Mouse (Mus musculus) NIH3T3 (cell line): ENCODE results near the gene Slc7a6.

Experiments
- DNase-seq: peaks from one replicate; pipeline ENCODE4 v3.0.0-alpha.2; 2012; ENCODE audit warnings: low read depth

Slc7a6 gene

GRCm38 (mm10) chr8:106168356-106169016 is at the start of gene Slc7a6:
Gene Slc7a6, plus strand, starts transcription at chr8:106168857.
- peak; percentile 78 for DNase-seq

GRCm38 (mm10) chr8:106123443-106123842 is 45.2 kb upstream of the Slc7a6 start:
- DNase-seq, result no peak

- DNase-seq, result no peak
These were observed 42.6 kb upstream of the Slc7a6 start for GRCm38 (mm10) chr8:106126055-106126454.

- DNase-seq, result peak; percentile 24
These were observed 41.6 kb upstream of the Slc7a6 start for GRCm38 (mm10) chr8:106127054-106127453.

GRCm38 (mm10) chr8:106127882-106128410 is 40.7 kb upstream of the Slc7a6 start:
- no peak for DNase-seq

- no peak for DNase-seq
These were observed 39.3 kb upstream of the Slc7a6 start for GRCm38 (mm10) chr8:106129232-106129930.

- DNase-seq, result no peak
These were observed 38.7 kb upstream of the Slc7a6 start for GRCm38 (mm10) chr8:106129997-106130396.

- no peak for DNase-seq
These were observed 38.2 kb upstream of the Slc7a6 start for GRCm38 (mm10) chr8:106130505-106130904.

- no peak for DNase-seq
These were observed 37.6 kb upstream of the Slc7a6 start for GRCm38 (mm10) chr8:106131021-106131420.

GRCm38 (mm10) chr8:106131488-106132222 is 37.0 kb upstream of the Slc7a6 start:
- DNase-seq, result no peak

GRCm38 (mm10) chr8:106132356-106132755 is 36.3 kb upstream of the Slc7a6 start:
- no peak for DNase-seq

- no peak for DNase-seq
These were observed 35.1 kb upstream of the Slc7a6 start for GRCm38 (mm10) chr8:106133526-106133925.

GRCm38 (mm10) chr8:106133946-106134345 is 34.7 kb upstream of the Slc7a6 start:
- DNase-seq, result no peak

- DNase-seq, result no peak
These were observed 33.7 kb upstream of the Slc7a6 start for GRCm38 (mm10) chr8:106134751-106135571.

GRCm38 (mm10) chr8:106135672-106136071 is 33.0 kb upstream of the Slc7a6 start:
- DNase-seq, result no peak

GRCm38 (mm10) chr8:106136156-106137130 is 32.2 kb upstream of the Slc7a6 start, which contains the start of gene Esrp2:
Gene Esrp2, minus strand, starts transcription at chr8:106136974.
- no peak for DNase-seq

GRCm38 (mm10) chr8:106137218-106137905 is 31.3 kb upstream of the Slc7a6 start:
- no peak for DNase-seq

GRCm38 (mm10) chr8:106137906-106138477 is 30.7 kb upstream of the Slc7a6 start:
- peak; percentile 86 for DNase-seq

- peak; percentile 29 for DNase-seq
These were observed 30.0 kb upstream of the Slc7a6 start for GRCm38 (mm10) chr8:106138616-106139015.
